Mouse (Mus musculus): ENCODE data around the gene Polr2e.

GRCm38 (mm10) chr10:80078366-80078765 lies 38.8 kb upstream of the Polr2e start:
- TF ChIP-seq POLR2A (IDR thresholded peaks at IDR 0.05; ENCODE audit: control insufficient read depth, extremely low read depth, insufficient read depth, low read length, poor library complexity) (no peak), CTCF (IDR thresholded peaks at IDR 0.05; ENCODE audit: borderline replicate concordance, control insufficient read depth, extremely low read depth, insufficient read depth, low read length, poor library complexity) (no peak)

All from thymus, adult 2 months (tissue).